Mouse (Mus musculus) spleen, adult 2 months (tissue): ENCODE measurements around the gene Fat3.

ENCODE experiments used
- CTCF ChIP-seq: fragments of 200-500 bp; IDR thresholded peaks from 2 replicates; pipeline ENCODE4 v1.5.1; 2011; ENCODE audit warnings: mild to moderate bottlenecking, inconsistent platforms; ENCODE audit not compliant: insufficient read depth, insufficient read length, insufficient replicate concordance; ENCODE audit errors: extremely low read depth
- POLR2A ChIP-seq: fragments of 200-500 bp; IDR thresholded peaks from 2 replicates; pipeline ENCODE4 v1.6.1; 2011; ENCODE audit warnings: low read depth, low read length, inconsistent platforms

GRCm38 (mm10) chr9:16213324-16213723 lies 287.8 kb downstream of the Fat3 start:
- TF ChIP-seq CTCF (no peak), POLR2A (no peak)
